Mouse (Mus musculus) stomach, postnatal 0 days (tissue): ENCODE measurements around the gene Adcy5. TPM values are rescaled to one million over a fixed set of nuclear protein-coding genes. Genes with fewer than 3 reads are reported as not detected.
A peak's percentile ranks its signal among the peaks of the same experiment; 100 is the strongest.

ENCODE experiments used
- ATAC-seq: fragments of 200-750 bp; cut with Nextera tagmentation; 2 replicates; pipeline ENCODE4 v1.8.0; 2017; ENCODE audit not compliant: low FRiP score, low TSS enrichment
- DNase-seq: peaks from one replicate; pipeline ENCODE4 v3.0.0-alpha.2; 2016; ENCODE audit warnings: low spot score
- H3K27ac ChIP-seq: fragments of 300-500 bp; sonication (generic); replicated peaks from 2 replicates; pipeline ENCODE4 v1.5.1; 2014; ENCODE audit warnings: mild to moderate bottlenecking, control low read depth
- H3K27me3 ChIP-seq: fragments of 300-500 bp; sonication (generic); 2 replicates; pipeline ENCODE4 v1.6.1; 2014; ENCODE audit warnings: low read length; ENCODE audit not compliant: control insufficient read depth, insufficient read depth
- H3K36me3 ChIP-seq: fragments of 300-500 bp; sonication (generic); 2 replicates; pipeline ENCODE4 v1.6.1; 2014; ENCODE audit warnings: low read length, mixed read lengths; ENCODE audit not compliant: control insufficient read depth, insufficient read depth
- H3K4me1 ChIP-seq: fragments of 300-500 bp; sonication (generic); replicated peaks from 2 replicates; pipeline ENCODE4 v1.6.1; 2014; ENCODE audit warnings: antibody characterized with exemption; ENCODE audit not compliant: control insufficient read depth, insufficient read depth
- H3K4me2 ChIP-seq: fragments of 300-500 bp; sonication (generic); replicated peaks from 2 replicates; pipeline ENCODE4 v1.6.1; 2014; ENCODE audit warnings: low read depth, mild to moderate bottlenecking, control low read depth, moderate library complexity
- H3K4me3 ChIP-seq: fragments of 300-500 bp; sonication (generic); 2 replicates; pipeline ENCODE4 v1.5.1; 2014; ENCODE audit warnings: low read depth, low read length, control low read depth
- H3K9ac ChIP-seq: fragments of 300-500 bp; sonication (generic); 2 replicates; pipeline ENCODE4 v1.6.1; 2014; ENCODE audit warnings: mild to moderate bottlenecking, low read length, control low read depth, mixed read lengths
- H3K9me3 ChIP-seq: fragments of 300-500 bp; sonication (generic); 2 replicates; pipeline ENCODE4 v1.6.1; 2016; ENCODE audit warnings: low read length; ENCODE audit not compliant: control insufficient read depth
- CTCF ChIP-seq: IDR thresholded peaks from 2 replicates; pipeline ENCODE4 v1.5.1; 2016; ENCODE audit warnings: antibody characterized with exemption, low read depth, mild to moderate bottlenecking, moderate library complexity
- EP300 ChIP-seq: optimal IDR thresholded peaks from 2 replicates; pipeline ENCODE3; 2016; ENCODE audit warnings: antibody characterized with exemption
- WGBS: fragments of 180-500 bp; shearing (Covaris S2); extraction: QIAGEN DNeasy Blood & Tissue Kit; methylation state at CpG from one replicate; pipeline ENCODE4 v1.1.7; 2014; 5-methylcytosine and 5-hydroxymethylcytosine counted together
- polyA plus RNA-seq: library from polyadenylated mRNA; unstranded; fragments of >200 nt; fragmentation: Nextera tagmentation; extraction: Ambion mirVana; gene quantifications from 2 replicates; pipeline ENCODE4 v1.2.1, GENCODE M21; 2015

Gene Adcy5
- polyA plus RNA-seq, 1 experiment from 2014 or later = 2.2 TPM

GRCm38 (mm10) chr16:35239966-35240730 lies 85.5 kb downstream of the Adcy5 start:
- no peak for ATAC-seq
- no peaks in the 10 kb centered on the region for H3K27me3 ChIP-seq
- no peaks in the 10 kb centered on the region for H3K9me3 ChIP-seq
- DNase-seq = no peak
- H3K4me3 ChIP-seq = no peak overlapping the region
- TF ChIP-seq EP300 (no peak), CTCF (no peak)
- no peak overlapping the region for H3K4me2 ChIP-seq
- H3K9ac ChIP-seq = no peak overlapping the region
- WGBS = 73% methylated on average over 4 of the region's 4 CpGs
- no peaks in the 10 kb centered on the region for H3K36me3 ChIP-seq
- H3K4me1 ChIP-seq = no peaks in the 10 kb centered on the region
- no peak overlapping the region for H3K27ac ChIP-seq

GRCm38 (mm10) chr16:35247364-35247763 lies 92.7 kb downstream of the Adcy5 start:
- 69% methylated on average over 3 of the region's 3 CpGs for WGBS
- H3K9me3 ChIP-seq = no peaks in the 10 kb centered on the region
- no peak overlapping the region for H3K4me2 ChIP-seq
- no peak for ATAC-seq
- H3K27me3 ChIP-seq = no peaks in the 10 kb centered on the region
- no peaks in the 10 kb centered on the region for H3K4me1 ChIP-seq
- H3K9ac ChIP-seq = no peak overlapping the region
- H3K36me3 ChIP-seq = no peaks in the 10 kb centered on the region
- DNase-seq = no peak
- TF ChIP-seq CTCF (no peak), EP300 (no peak)
- no peak overlapping the region for H3K4me3 ChIP-seq
- no peak overlapping the region for H3K27ac ChIP-seq

- ATAC-seq (peak; percentile 33; the same call in 1 of the 2 replicates), DNase-seq (peak; percentile 48)
- Histone ChIP-seq H3K4me1 (no peaks in the 10 kb centered on the region), H3K36me3 (no peaks in the 10 kb centered on the region), H3K9me3 (no peaks in the 10 kb centered on the region), H3K27ac (no peak overlapping the region), H3K4me3 (no peak overlapping the region), H3K4me2 (no peak overlapping the region), H3K9ac (no peak overlapping the region), H3K27me3 (no peaks in the 10 kb centered on the region)
- 39% methylated on average over 9 of the region's 9 CpGs for WGBS
- TF ChIP-seq CTCF = no peak
- TF ChIP-seq EP300 = no peak
These were observed 94.1 kb downstream of the Adcy5 start for GRCm38 (mm10) chr16:35248825-35249224.

GRCm38 (mm10) chr16:35249763-35250162 lies 95.1 kb downstream of the Adcy5 start:
- 89% methylated on average over 6 of the region's 6 CpGs for WGBS
- Histone ChIP-seq H3K4me3 (no peak overlapping the region), H3K9ac (no peak overlapping the region)

GRCm38 (mm10) chr16:35251690-35252089 lies 97.0 kb downstream of the Adcy5 start:
- Histone ChIP-seq H3K4me1 (no peaks in the 10 kb centered on the region), H3K9ac (no peak overlapping the region), H3K27me3 (no peaks in the 10 kb centered on the region), H3K4me3 (no peak overlapping the region), H3K4me2 (no peak overlapping the region), H3K27ac (no peak overlapping the region), H3K36me3 (no peaks in the 10 kb centered on the region), H3K9me3 (no peaks in the 10 kb centered on the region)
- ATAC-seq (no peak), DNase-seq (no peak)
- WGBS = 73% methylated on average over 6 of the region's 6 CpGs
- TF ChIP-seq CTCF = no peak
- TF ChIP-seq EP300 = no peak

More at GRCm38 (mm10) chr16:35249763-35250162, 95.1 kb downstream of the Adcy5 start:
- ATAC-seq = no peak
- Histone ChIP-seq H3K4me2 (no peak overlapping the region), H3K9me3 (no peaks in the 10 kb centered on the region), H3K36me3 (no peaks in the 10 kb centered on the region), H3K27ac (no peak overlapping the region), H3K4me1 (no peaks in the 10 kb centered on the region), H3K27me3 (no peaks in the 10 kb centered on the region)
- TF ChIP-seq EP300 (no peak), CTCF (no peak)
- no peak for DNase-seq

- WGBS = 71% methylated on average over 6 of the region's 6 CpGs
- no peak for DNase-seq
- H3K9ac ChIP-seq = no peak overlapping the region
- no peaks in the 10 kb centered on the region for H3K9me3 ChIP-seq
- no peaks in the 10 kb centered on the region for H3K36me3 ChIP-seq
- H3K27ac ChIP-seq = no peak overlapping the region
- H3K4me1 ChIP-seq = no peaks in the 10 kb centered on the region
- no peak overlapping the region for H3K4me3 ChIP-seq
- no peak for TF ChIP-seq CTCF
- TF ChIP-seq EP300 = no peak
- H3K27me3 ChIP-seq = no peaks in the 10 kb centered on the region
- ATAC-seq = no peak
- no peak overlapping the region for H3K4me2 ChIP-seq
These were observed 98.3 kb downstream of the Adcy5 start for GRCm38 (mm10) chr16:35252967-35253366.
